Mouse (Mus musculus): ENCODE measurements around the gene Rint1. TPM values are rescaled to one million over a fixed set of nuclear protein-coding genes. Genes with fewer than 3 reads are reported as not detected.

The Rint1 gene
- total RNA-seq, 2 experiments from 2014 or later, result 19.0 to 21.7 TPM

DNA sequence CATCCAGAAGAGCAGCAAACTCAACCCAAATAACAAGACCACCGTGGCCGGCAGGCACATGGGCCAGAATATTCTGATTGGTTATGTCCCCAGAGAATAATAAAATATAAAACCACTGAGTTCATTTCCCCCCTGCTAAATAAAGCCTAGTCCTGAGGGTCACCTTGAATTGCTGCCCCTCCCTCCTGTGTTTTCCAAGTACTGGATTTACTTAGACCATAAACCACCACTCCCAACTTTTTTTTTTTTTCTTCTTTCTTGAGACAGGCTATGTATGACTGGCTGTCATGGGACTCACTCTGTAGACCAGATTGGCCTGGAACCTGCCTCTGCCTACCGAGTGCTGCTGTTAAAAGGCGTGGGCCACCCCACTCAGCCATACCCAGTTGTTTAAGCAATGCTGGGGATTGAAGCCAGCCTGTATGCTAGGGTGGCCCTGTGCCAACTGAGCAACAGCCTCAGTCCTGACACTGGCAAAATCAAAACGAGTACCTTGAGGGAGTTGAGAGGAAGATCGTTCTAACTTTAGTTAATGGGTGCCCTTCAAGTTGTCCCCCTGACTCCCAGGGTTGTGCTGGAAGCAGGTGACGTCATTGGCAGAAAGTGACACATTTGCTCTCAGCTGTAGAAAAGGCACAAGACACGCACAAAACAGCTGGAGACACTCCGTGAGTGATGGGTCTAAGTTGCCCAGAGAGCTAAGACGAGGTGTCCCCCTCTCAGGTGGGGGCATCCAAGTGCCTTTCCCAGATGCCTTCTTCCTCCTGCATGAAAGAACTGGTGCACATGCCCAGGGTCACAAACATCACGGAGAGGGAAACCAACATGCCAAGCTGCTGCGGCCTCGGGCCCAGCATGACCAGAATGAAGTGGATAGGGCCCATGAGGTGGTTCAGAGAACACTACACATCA is 76.8 kb downstream of the Rint1 start:
- peak; percentile 21 for DNase-seq

DNA sequence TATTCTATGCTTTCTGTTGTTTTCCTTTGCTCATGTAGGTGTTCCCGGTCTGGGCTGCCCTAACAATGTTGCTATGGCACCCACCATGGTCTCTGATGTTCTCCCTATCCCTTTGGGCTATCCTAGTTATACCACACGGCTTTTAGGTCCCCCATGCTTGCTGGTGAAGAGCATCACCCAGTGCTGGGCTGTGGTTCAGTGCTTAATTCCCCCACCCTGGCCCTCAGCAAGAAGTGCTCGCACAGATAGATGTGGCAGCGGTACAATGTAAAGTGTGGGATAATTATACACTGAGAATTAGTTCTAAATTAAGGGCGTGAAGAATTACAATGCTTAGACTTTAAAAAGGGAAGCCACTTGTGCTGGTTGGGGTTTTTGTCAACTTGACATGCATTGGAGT is 78.4 kb downstream of the Rint1 start:
- no peak for DNase-seq

Other genes starting within 250 kb of the Rint1 start
- gene Srpk2, start 103.1 kb upstream of the Rint1 start, total RNA-seq (2021), result 10 to 100 TPM; 61.5 to 68.3 TPM
- 10 to 100 TPM; 17.2 to 17.9 TPM for gene Pus7, start 4.0 kb upstream of the Rint1 start, total RNA-seq (2021)
- gene Tomm7, start 56.5 kb downstream of the Rint1 start, total RNA-seq (2021), result 10 to 100 TPM; 85.6 to 96.9 TPM
- gene Fam126a, start 243.0 kb downstream of the Rint1 start, total RNA-seq (2021), result 10 to 100 TPM; 62.4 to 65.1 TPM

All from heart, postnatal 4 days (tissue).